Mouse (Mus musculus) kidney, adult 2 months (tissue): ENCODE data around the gene Irx3.

Experiments used
- CTCF ChIP-seq: fragments of 200-500 bp; conservative IDR thresholded peaks from 2 replicates; pipeline ENCODE4 v1.5.1; 2011; ENCODE audit warnings: low read depth, mild to moderate bottlenecking, control low read depth, low read length, moderate library complexity, mixed read lengths; ENCODE audit not compliant: insufficient read depth, insufficient read length
- POLR2A ChIP-seq: fragments of 200-500 bp; IDR thresholded peaks from one replicate; pipeline ENCODE4 v1.6.1; 2011; ENCODE audit warnings: low read depth, low read length, control low read depth

DNA sequence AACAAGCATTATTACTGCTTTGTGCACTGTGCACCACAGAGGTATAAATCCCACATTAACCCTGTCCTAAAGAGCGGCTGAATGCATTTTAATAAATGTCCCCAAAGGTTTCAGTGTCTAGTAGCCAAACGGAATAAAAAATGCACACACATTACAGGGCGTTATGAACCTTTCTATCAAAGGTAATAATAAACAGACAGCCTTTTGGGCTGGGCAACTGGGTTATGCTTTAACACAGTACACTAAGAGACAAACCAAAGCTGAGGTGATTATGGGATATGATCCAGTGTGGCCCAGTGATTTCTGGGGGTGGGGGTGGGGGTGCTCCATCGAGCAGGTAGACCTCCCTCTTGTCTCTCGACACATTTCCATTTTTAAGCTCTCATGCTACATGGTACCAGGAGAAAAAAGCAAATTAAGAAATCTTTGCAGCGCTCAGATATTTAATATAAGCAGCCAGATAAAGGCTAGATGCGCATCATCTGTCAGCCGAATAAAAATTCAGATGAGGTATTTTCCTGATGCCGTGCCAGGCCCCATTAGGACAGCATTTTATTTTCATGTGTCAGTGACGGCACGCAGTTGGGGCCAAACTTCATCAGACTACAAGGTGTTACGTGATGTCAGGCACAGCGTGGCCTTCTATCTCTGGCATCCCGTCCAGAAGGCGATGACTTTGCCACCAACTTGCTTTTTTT is 51.6 kb downstream of the Irx3 start:
- TF ChIP-seq POLR2A (no peak), CTCF (no peak)
